Mouse (Mus musculus) adipose tissue, adult 10 weeks (tissue): Measurements from ENCODE around the gene Clk4. TPM values are rescaled to one million over a fixed set of nuclear protein-coding genes. Genes with fewer than 3 reads are reported as not detected.

Experiments used
- polyA plus RNA-seq: library from polyadenylated mRNA; stranded (reverse); fragments of 350-450 nt; fragmentation: Illumina TruSeq; extraction: RNeasy Lipid Tissue Mini Kit (QIAGEN cat#74804); gene quantifications from one replicate; pipeline ENCODE4 v1.2.3, GENCODE M21; 2014; ENCODE audit warnings: low read depth, low replicate concordance

Clk4 gene
- polyA plus RNA-seq: 101 TPM

DNA sequence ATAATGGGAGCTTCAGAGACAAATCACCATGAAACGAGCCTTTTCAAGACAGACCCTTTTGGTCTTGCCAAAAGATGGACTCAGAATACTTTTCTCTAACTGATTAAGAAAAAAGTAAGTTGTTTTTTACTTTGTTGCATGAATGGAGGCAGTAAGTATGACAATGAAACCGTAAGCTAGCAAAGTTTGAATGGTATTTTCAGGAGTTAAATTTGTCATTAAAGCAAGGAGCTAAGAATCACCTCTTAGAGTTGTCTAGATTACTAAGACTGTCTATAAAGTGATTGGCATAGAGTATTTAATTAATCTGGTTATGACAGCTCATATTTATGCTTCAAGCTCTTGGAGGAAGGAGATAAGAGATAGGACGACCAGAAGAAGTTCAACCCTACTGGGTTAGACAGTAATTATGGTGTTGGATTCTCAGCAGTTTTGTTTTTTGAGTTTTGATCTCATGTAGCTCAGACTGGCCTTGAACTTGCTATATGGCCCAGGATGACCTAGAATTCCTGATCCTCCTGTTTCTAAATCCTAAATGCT lies at the start of gene Clk4:
Clk4 (plus strand) TSS at position 51 of the 540 bp plus-strand sequence.

DNA sequence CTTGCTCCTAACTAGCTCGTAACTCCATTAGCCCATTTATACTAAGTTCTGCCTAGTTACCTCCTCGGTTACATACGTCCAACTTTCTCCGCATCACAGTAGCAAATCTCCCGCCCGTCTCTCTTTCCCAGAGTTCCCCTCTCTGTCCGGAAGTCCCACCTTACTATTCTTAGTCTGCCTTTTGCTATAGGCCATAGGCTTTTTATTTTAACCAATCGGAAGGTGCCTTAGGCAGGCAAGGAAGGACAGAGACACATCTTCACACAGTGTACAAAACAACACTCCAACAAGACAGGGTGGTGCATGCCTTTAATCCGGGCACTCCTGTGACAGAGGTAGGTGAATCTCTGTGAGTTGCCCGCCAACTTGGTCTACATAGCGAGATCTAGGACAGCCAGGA lies 41.2 kb upstream of the Clk4 start, which contains the start of gene Gm12569:
Gm12569 (plus strand) TSS at position 166 of the 400 bp plus-strand sequence.

DNA sequence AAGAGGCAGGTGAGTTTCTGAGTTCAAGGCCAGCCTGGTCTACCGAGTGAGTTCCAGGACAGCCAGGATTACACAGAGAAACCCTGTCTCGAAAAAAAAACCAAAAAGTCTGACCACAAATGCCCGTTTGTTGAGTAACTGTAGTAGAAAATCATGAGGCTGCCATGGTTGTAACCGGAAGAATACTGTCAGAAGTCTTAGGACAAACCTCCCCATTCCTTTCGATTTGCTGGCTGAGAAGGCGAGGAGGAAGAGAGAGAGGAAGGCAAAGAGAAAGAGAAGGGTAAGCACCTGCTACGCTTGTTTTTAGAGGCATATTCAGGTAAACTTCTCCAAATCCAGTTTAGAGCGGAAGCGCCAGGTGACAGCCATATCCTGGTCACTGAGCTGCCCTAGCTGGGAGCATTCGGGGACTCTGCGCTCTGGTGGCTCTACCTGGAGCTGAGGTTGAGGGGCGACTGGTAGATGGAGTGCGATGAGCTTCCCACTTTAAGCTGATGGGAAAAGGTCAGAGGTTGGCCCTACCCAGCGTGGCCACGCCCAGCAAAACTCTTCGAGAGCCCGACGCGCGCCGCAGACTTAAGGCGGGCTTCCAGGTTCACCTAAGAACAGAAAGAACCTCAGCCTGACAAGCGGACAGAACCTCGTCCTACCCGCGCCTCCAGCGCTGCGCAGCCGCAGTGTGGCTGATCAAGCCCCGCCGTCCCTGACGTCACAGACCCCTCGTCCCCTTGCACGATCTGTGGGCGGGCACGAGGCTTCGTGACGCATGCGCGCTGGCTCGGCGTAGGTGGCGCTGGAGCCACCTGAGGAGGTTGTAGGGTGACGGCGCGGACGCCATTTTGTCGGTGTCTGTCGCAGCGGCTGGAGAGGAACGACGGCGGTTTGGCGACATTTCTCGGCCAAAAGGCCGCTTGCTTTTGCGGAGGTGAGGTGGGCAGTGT lies 1.1 kb downstream of the Clk4 start, which contains the start of gene BC049762:
BC049762 (minus strand) TSS at position 705 of the 944 bp plus-strand sequence.

DNA sequence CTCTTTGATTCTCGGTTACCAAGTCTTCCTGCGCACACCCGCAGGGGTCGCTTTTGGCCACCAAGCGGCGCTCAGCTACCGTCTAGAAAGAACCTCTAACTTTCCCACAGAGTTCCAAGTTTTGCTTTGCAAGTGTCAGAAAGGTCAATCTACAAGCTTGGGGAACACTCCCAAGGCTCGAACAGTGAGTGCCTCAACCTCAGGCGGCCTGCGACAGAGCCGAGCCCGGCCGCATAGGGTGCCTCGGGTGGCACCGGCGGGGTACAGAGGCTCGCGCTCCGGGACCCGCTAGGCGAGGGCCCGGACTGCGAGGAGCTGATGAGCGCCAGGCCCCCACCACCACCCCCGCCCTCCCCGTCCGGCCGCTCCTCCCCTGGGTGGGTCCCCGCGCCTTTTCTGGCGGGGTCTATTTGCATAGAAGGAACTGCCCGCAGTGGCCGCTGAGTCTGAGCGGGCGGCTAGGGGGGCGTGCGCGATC lies 28.1 kb downstream of the Clk4 start, which contains the start of gene Col23a1:
Col23a1 (plus strand) TSS at position 357 of the 478 bp plus-strand sequence.

Other genes starting within 250 kb of the Clk4 start
- not detected for gene Olfr54, start 247.5 kb upstream of the Clk4 start, polyA plus RNA-seq
- not detected for gene Olfr1375, start 213.6 kb upstream of the Clk4 start, polyA plus RNA-seq
- 3.1 TPM for gene Zfp354a, start 202.5 kb upstream of the Clk4 start, polyA plus RNA-seq
- gene Gm12569, start 41.3 kb upstream of the Clk4 start, polyA plus RNA-seq: not detected
- 4.5 TPM for gene BC049762, start 1.3 kb downstream of the Clk4 start, polyA plus RNA-seq
- gene Col23a1, start 28.2 kb downstream of the Clk4 start, polyA plus RNA-seq: 9.0 TPM